Mouse (Mus musculus): ENCODE measurements at regions not wholly inside any gene's neighbourhood (a gene's known extent, or its start where the extent isn't known, plus 50 kb on each side); places are given as distances from the start of the nearest gene placed in this dataset.

DNA sequence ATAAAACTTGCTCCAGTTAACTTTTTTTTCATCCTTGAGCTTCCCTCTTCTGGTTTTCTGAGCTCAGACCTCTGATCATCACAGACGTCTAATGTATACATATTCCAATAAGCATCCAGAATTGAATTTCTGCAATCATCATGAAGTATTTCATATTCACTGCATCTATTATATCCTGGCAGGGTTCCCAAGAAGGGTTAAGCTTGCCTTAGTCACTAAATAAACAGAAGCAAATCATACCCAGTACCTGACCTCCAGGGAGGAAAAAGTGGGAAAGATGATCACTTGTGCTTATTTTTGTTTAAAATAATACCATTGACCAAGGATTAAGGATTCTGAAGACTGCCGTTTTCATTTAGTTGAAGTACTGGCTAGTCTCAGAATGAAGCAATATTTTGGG lies 102.4 kb downstream of the Gm12728 start:
- WGBS: 87% methylated on average over 2 of the region's 2 CpGs
- Histone ChIP-seq H3K27ac (replicated peaks) (no peak overlapping the region), H3K27me3 (no peaks in the 10 kb centered on the region), H3K4me2 (no peak overlapping the region), H3K9ac (no peak overlapping the region), H3K36me3 (no peaks in the 10 kb centered on the region), H3K9me3 (no peaks in the 10 kb centered on the region), H3K4me1 (replicated peaks) (no peaks in the 10 kb centered on the region), H3K4me3 (no peak overlapping the region)
- ATAC-seq (ENCODE audit: low FRiP score, low read depth): no peak

DNA sequence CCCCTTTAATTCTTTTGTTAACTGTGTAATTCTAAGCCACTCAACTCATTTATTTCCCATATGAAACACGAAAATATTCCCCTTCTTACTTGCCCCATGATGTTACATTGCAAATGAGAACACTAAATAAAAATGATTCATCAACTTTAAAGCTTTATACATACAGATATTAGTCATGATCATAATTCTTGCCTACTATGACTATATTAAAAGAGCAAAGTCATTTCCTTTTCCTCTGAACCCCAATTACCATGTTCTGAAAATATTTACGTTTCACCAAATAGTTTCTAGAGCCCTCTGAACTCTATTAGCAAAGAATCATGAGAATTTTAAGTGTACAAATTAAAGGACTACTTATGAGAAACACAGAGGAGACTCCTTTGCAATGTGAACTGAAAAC lies 105.4 kb downstream of the Gm12728 start:
- no peak overlapping the region for H3K27ac ChIP-seq (replicated peaks)
- H3K9me3 ChIP-seq: no peaks in the 10 kb centered on the region
- no peak overlapping the region for H3K9ac ChIP-seq
- no peaks in the 10 kb centered on the region for H3K36me3 ChIP-seq
- H3K4me3 ChIP-seq: no peak overlapping the region
- H3K4me2 ChIP-seq: no peak overlapping the region
- 77% methylated on average over 2 of the region's 2 CpGs for WGBS
- H3K4me1 ChIP-seq (replicated peaks): no peaks in the 10 kb centered on the region
- no peak for ATAC-seq (ENCODE audit: low FRiP score, low read depth)
- no peaks in the 10 kb centered on the region for H3K27me3 ChIP-seq

DNA sequence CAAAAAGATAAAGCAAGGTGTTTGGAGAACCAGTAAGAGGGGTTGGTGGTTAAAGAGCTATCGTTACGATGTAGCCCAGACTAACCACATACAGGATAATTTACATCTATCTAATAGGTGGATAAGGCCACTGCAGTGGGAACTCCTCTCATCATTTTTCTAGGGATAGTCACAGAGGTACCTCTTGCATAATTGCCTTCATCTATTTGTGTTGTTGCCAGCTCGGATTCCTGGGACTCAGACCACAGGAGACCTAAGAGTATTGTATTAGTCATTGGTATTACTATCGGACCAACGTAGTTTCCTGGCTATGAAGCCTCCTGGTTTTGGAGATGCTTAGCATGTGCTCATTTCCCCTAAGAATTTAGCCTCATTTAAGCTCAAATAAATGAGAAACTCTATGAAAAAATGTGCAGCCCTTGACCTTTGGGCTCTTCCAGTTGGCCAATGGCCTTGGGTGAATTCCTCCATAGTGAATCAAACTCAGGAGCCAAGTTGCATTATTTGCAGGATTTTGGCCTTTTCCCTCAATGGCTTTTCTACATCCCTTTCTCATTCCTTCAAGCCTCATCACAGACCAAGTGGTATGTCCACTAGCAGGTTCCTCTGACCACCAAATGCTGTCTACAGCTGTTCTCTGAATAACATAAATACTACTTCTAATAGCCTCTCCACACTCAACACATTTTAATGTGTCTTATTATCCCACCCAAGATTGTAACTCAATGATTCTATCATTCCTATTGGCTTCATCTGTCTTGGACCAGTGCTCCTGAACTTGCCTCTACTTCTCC lies 108.6 kb downstream of the Gm12728 start:
- Histone ChIP-seq H3K27ac (replicated peaks) (no peak overlapping the region), H3K9me3 (no peaks in the 10 kb centered on the region), H3K4me3 (no peak overlapping the region), H3K9ac (no peak overlapping the region), H3K4me2 (no peak overlapping the region), H3K27me3 (no peaks in the 10 kb centered on the region), H3K36me3 (no peaks in the 10 kb centered on the region), H3K4me1 (replicated peaks) (no peaks in the 10 kb centered on the region)
- 94% methylated on average over 5 of the region's 5 CpGs for WGBS
- ATAC-seq (ENCODE audit: low FRiP score, low read depth): no peak

DNA sequence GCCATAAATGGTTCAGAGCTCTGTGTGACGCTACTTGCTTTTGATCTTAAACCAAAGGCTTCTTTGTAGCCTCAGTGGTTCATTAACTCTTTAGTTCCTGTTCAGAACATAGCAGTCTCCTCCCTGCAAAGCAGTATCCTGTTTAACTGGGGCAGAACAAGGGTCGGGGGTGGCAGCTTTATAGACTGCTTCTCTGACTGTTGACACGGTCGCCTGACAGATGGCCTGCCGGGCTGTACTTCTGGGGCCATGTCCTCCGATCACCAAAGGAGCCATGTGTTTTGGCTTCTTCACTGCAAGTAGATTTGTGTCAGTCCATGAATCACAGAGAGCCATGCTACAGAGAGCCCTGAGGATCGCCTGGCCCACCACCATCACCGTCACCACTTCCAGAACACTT lies 115.2 kb downstream of the Gm12728 start:
- no peak overlapping the region for H3K27ac ChIP-seq (replicated peaks)
- no peak overlapping the region for H3K4me2 ChIP-seq
- no peak for ATAC-seq (ENCODE audit: low FRiP score, low read depth)
- WGBS: 53% methylated on average over 8 of the region's 8 CpGs
- H3K4me1 ChIP-seq (replicated peaks): no peaks in the 10 kb centered on the region
- H3K9ac ChIP-seq: no peak overlapping the region
- no peaks in the 10 kb centered on the region for H3K36me3 ChIP-seq
- H3K9me3 ChIP-seq: no peaks in the 10 kb centered on the region
- H3K4me3 ChIP-seq: no peak overlapping the region
- H3K27me3 ChIP-seq: no peaks in the 10 kb centered on the region

DNA sequence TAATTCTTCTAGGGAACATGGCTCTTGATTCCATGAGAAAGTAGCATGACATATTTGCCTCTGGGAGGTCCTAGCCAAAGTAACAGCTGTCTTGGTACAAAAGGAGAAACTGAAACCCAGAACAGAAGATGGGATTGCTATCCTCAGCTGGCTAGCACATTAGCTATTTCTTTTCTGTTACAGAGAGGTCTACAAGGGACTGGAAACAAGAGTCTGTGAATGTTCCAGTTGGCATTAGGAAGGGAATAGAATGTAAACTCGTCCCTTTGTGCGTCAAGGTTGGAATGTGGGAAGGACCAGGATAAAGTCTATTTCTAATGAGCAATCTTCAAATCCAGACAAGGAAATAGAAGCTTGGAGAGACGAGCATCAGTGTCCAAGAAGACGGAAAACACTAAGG lies 116.7 kb downstream of the Gm12728 start:
- H3K4me3 ChIP-seq: no peak overlapping the region
- no peaks in the 10 kb centered on the region for H3K27me3 ChIP-seq
- WGBS: 91% methylated on average over 4 of the region's 4 CpGs
- no peak overlapping the region for H3K9ac ChIP-seq
- H3K27ac ChIP-seq (replicated peaks): no peak overlapping the region
- H3K4me1 ChIP-seq (replicated peaks): no peaks in the 10 kb centered on the region
- no peak overlapping the region for H3K4me2 ChIP-seq
- H3K9me3 ChIP-seq: no peaks in the 10 kb centered on the region
- no peak for ATAC-seq (ENCODE audit: low FRiP score, low read depth)
- H3K36me3 ChIP-seq: no peaks in the 10 kb centered on the region

DNA sequence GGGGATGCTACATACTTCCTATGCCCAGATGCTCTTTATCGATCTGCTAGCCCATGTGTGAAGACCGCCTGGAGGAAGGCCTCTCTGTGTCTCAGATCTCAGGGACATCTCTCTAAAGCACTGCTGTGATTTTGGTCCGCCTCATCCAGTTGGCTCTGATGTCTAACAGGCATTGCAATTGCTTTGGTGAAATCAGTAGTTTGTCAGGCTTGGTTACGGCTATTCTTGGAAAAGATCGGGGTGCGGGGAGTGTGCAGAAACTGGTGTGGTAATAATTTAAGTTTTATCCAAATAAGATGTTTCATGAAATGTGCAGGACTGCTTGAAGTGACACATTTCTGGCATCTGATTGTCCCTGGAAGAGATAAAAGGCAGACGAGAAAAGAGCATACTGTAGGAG lies 117.9 kb downstream of the Gm12728 start:
- no peak for ATAC-seq (ENCODE audit: low FRiP score, low read depth)
- H3K4me3 ChIP-seq: no peak overlapping the region
- no peak overlapping the region for H3K4me2 ChIP-seq
- no peaks in the 10 kb centered on the region for H3K9me3 ChIP-seq
- H3K36me3 ChIP-seq: no peaks in the 10 kb centered on the region
- H3K27me3 ChIP-seq: no peaks in the 10 kb centered on the region
- H3K27ac ChIP-seq (replicated peaks): no peak overlapping the region
- WGBS: 93% methylated on average over 7 of the region's 7 CpGs
- no peak overlapping the region for H3K9ac ChIP-seq
- no peaks in the 10 kb centered on the region for H3K4me1 ChIP-seq (replicated peaks)

DNA sequence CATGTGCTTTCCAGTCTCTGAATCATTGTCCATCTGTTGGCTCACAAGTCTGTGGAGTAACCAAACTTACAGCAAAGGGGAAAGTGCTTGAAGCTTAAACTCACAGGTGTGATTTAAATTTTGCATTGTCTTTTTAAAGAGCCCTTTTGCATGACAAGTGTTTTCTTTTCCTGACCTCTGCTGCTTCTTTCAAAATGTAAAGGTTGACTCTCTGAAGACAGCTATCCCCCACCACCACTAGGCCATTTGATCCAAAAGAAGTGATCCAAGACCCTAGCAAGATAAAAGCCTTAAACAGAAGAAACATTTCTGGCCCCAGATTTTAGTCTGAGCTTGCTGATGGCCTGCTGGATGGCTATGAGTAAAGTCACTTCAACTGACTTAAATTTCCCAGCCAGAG lies 118.6 kb downstream of the Gm12728 start:
- Histone ChIP-seq H3K36me3 (no peaks in the 10 kb centered on the region), H3K27me3 (no peaks in the 10 kb centered on the region), H3K4me2 (no peak overlapping the region), H3K9ac (no peak overlapping the region), H3K9me3 (no peaks in the 10 kb centered on the region), H3K27ac (replicated peaks) (no peak overlapping the region), H3K4me3 (no peak overlapping the region), H3K4me1 (replicated peaks) (no peaks in the 10 kb centered on the region)
- ATAC-seq (ENCODE audit: low FRiP score, low read depth): no peak

DNA sequence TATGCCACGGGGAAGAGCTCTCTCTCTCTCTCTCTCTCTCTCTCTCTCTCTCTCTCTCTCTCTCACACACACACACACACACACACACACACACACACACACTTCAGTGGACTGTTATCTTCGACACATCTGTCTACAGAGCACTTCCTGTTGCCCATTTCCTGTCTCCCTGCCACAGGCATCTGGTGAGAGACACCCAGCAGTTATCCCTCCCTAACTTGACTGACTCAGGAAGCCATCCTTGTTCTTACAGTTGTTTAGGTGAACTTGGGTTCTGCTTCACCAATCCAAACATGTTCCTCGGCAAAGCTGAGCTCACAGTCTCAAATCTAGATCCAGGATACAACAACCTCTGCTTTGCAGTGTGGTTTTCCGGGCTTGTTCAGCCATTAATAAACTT lies 119.6 kb downstream of the Gm12728 start:
- ATAC-seq (ENCODE audit: low FRiP score, low read depth): no peak

DNA sequence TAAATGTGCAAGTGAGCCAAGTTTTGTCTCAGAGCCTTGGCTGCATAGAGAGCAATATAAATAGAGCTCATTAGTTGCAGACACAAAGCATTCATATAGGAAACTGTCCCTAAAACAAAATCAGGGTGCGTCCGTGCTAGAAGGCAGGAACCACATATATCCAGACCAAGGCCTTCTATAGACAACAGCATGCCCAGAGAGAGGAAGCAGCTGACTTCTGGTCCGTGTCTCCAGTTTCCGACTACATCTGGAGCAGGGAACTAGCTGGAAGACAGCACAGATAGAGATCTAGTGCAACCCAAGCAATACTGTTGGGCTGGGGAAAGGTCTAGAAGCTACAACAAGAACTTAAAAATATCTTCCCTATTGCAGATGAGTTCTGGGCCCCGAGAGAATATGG lies 121.0 kb downstream of the Gm12728 start:
- Histone ChIP-seq H3K27ac (replicated peaks) (no peak overlapping the region), H3K4me3 (no peak overlapping the region), H3K36me3 (no peaks in the 10 kb centered on the region), H3K9me3 (no peaks in the 10 kb centered on the region), H3K27me3 (no peaks in the 10 kb centered on the region), H3K4me1 (replicated peaks) (no peaks in the 10 kb centered on the region), H3K4me2 (no peak overlapping the region), H3K9ac (no peak overlapping the region)
- ATAC-seq (ENCODE audit: low FRiP score, low read depth): no peak
- 88% methylated on average over 5 of the region's 5 CpGs for WGBS

More for the DNA sequence above, 119.6 kb downstream of the Gm12728 start:
- WGBS: 76% methylated on average over 4 of the region's 4 CpGs
- Histone ChIP-seq H3K27me3 (no peaks in the 10 kb centered on the region), H3K36me3 (no peaks in the 10 kb centered on the region), H3K9ac (no peak overlapping the region), H3K4me3 (no peak overlapping the region), H3K9me3 (no peaks in the 10 kb centered on the region), H3K4me1 (replicated peaks) (no peaks in the 10 kb centered on the region), H3K27ac (replicated peaks) (no peak overlapping the region), H3K4me2 (no peak overlapping the region)

DNA sequence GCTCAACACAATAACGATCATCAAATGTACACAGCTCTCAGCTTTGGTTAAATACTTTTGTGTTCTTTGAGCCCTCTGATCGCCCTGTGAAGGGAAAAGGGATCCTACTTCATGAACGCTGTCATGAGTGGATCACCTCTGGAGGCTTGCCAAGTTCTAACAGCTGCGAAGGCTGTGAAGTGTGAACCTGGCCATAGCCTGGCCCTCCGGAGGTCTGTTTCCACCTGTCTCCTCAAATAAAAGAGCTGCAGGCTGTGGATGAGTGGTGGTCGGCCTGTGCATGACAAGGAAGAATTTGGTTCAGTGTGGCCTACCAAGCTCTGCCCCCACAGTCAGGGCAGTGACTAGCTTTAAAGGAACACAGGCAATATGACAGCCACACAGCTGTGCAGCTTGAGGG lies 122.0 kb downstream of the Gm12728 start:
- ATAC-seq (ENCODE audit: low FRiP score, low read depth): no peak
- Histone ChIP-seq H3K36me3 (no peaks in the 10 kb centered on the region), H3K4me2 (no peak overlapping the region), H3K4me1 (replicated peaks) (no peaks in the 10 kb centered on the region), H3K4me3 (no peak overlapping the region), H3K9ac (no peak overlapping the region), H3K9me3 (no peaks in the 10 kb centered on the region), H3K27ac (replicated peaks) (no peak overlapping the region), H3K27me3 (no peaks in the 10 kb centered on the region)
- 66% methylated on average over 6 of the region's 6 CpGs for WGBS

DNA sequence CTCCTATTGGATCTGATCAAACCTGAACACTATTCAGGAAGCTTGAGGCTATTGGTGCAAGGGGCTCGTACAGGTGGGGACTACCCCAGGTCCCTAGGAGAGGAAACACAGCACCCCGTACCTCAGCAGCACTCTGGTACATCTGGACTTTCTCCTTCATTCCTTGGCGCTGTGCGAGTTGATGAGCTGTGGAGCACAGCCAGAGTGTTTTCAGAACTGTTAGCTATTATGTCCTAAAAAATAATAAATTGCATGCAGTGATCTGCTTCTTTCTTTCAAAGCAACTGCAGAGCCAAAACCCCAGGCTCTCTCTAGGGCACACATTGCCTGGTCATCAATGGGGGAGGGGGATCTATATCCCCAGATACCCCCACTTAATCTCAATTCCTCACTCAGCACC lies 122.6 kb downstream of the Gm12728 start:
- ATAC-seq (ENCODE audit: low FRiP score, low read depth): no peak
- H3K9me3 ChIP-seq: no peaks in the 10 kb centered on the region
- no peaks in the 10 kb centered on the region for H3K4me1 ChIP-seq (replicated peaks)
- H3K4me2 ChIP-seq: no peak overlapping the region
- H3K4me3 ChIP-seq: no peak overlapping the region
- H3K9ac ChIP-seq: no peak overlapping the region
- H3K36me3 ChIP-seq: no peaks in the 10 kb centered on the region
- 79% methylated on average over 4 of the region's 4 CpGs for WGBS
- no peaks in the 10 kb centered on the region for H3K27me3 ChIP-seq
- H3K27ac ChIP-seq (replicated peaks): no peak overlapping the region

DNA sequence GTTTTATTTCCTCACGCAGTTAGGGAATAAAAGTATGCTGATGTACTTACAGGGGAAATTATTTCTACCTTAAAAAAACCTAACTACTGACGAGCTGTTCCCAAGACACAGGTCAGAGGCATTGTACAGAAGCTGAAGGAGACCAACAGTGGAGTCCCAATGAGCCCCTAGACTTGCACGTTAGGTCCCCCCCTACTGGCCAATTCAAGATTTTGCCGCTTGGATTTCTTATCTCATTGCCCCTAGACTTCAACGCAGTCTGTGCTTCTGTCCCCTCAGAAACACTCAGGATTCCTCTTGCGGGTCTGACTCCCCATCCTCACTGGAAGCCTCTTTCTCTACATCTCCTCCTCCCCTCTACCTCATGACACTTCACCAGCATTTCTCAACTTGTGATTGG lies 125.3 kb downstream of the Gm12728 start:
- H3K4me2 ChIP-seq: no peak overlapping the region
- no peak overlapping the region for H3K4me3 ChIP-seq
- no peak for ATAC-seq (ENCODE audit: low FRiP score, low read depth)
- no peak overlapping the region for H3K27ac ChIP-seq (replicated peaks)
- H3K36me3 ChIP-seq: no peaks in the 10 kb centered on the region
- H3K9ac ChIP-seq: no peak overlapping the region
- 50% methylated on average over 6 of the region's 6 CpGs for WGBS
- H3K4me1 ChIP-seq (replicated peaks): no peaks in the 10 kb centered on the region
- no peaks in the 10 kb centered on the region for H3K27me3 ChIP-seq
- no peaks in the 10 kb centered on the region for H3K9me3 ChIP-seq

DNA sequence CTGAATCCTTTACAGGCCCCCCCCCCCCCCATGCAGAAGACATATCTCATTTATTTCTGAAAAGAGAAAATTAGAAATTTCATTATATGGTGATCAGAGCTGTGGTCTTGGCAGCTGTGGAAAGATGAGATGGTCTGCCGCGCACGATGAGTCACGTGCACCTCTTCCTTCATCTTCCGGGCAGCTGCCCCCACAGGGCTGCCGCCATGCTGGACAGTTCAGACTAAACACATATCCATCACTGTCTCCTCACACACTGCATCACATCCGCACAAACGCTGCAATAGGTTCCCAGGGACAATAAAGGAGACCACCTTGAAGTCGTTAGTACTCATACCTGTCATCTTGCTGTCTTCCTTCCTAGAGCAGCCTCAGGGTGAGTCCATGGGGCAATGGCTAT lies 126.6 kb downstream of the Gm12728 start:
- no peak overlapping the region for H3K4me3 ChIP-seq
- H3K9me3 ChIP-seq: no peaks in the 10 kb centered on the region
- H3K27ac ChIP-seq (replicated peaks): no peak overlapping the region
- no peaks in the 10 kb centered on the region for H3K27me3 ChIP-seq
- WGBS: 87% methylated on average over 9 of the region's 9 CpGs
- H3K4me1 ChIP-seq (replicated peaks): no peaks in the 10 kb centered on the region
- ATAC-seq (ENCODE audit: low FRiP score, low read depth): no peak
- H3K36me3 ChIP-seq: no peaks in the 10 kb centered on the region
- no peak overlapping the region for H3K9ac ChIP-seq
- H3K4me2 ChIP-seq: no peak overlapping the region
